Mouse (Mus musculus) liver (tissue): ENCODE data around the gene Frmd6.

Experiments used
- DNase-seq: peaks from one replicate; pipeline ENCODE4 v3.0.0-alpha.2; 2020; ENCODE audit warnings: mixed read lengths

Frmd6 gene

GRCm38 (mm10) chr12:70855678-70856077 lies 30.4 kb downstream of the Frmd6 start:
- no peak for DNase-seq

GRCm38 (mm10) chr12:70856776-70857175 lies 31.5 kb downstream of the Frmd6 start:
- no peak for DNase-seq

- DNase-seq = no peak
Measured at GRCm38 (mm10) chr12:70863281-70863680, 38.0 kb downstream of the Frmd6 start.

- no peak for DNase-seq
Measured at GRCm38 (mm10) chr12:70867780-70868179, 42.5 kb downstream of the Frmd6 start.

GRCm38 (mm10) chr12:70868190-70868987 lies 43.1 kb downstream of the Frmd6 start:
- DNase-seq = no peak

GRCm38 (mm10) chr12:70868988-70869291 lies 43.6 kb downstream of the Frmd6 start:
- no peak for DNase-seq

- DNase-seq = no peak
Measured at GRCm38 (mm10) chr12:70873544-70873943, 48.2 kb downstream of the Frmd6 start.

GRCm38 (mm10) chr12:70876270-70876998 lies 51.1 kb downstream of the Frmd6 start:
- DNase-seq = no peak

GRCm38 (mm10) chr12:70877926-70878710 lies 52.8 kb downstream of the Frmd6 start:
- DNase-seq = no peak

GRCm38 (mm10) chr12:70880396-70880975 lies 55.2 kb downstream of the Frmd6 start:
- DNase-seq = no peak

GRCm38 (mm10) chr12:70881340-70881739 lies 56.0 kb downstream of the Frmd6 start:
- DNase-seq = no peak

GRCm38 (mm10) chr12:70881854-70882253 lies 56.5 kb downstream of the Frmd6 start:
- no peak for DNase-seq

GRCm38 (mm10) chr12:70883141-70883540 lies 57.8 kb downstream of the Frmd6 start:
- DNase-seq = no peak

GRCm38 (mm10) chr12:70884113-70884512 lies 58.8 kb downstream of the Frmd6 start:
- DNase-seq = no peak

- DNase-seq = no peak
Measured at GRCm38 (mm10) chr12:70884973-70885372, 59.7 kb downstream of the Frmd6 start.

GRCm38 (mm10) chr12:70885576-70885975 lies 60.3 kb downstream of the Frmd6 start:
- DNase-seq = no peak

GRCm38 (mm10) chr12:70890405-70890804 lies 65.1 kb downstream of the Frmd6 start:
- DNase-seq = no peak

GRCm38 (mm10) chr12:70890874-70891470 lies 65.7 kb downstream of the Frmd6 start:
- no peak for DNase-seq

GRCm38 (mm10) chr12:70895275-70895674 lies 70.0 kb downstream of the Frmd6 start:
- no peak for DNase-seq

- no peak for DNase-seq
Measured at GRCm38 (mm10) chr12:70896068-70896467, 70.8 kb downstream of the Frmd6 start.

GRCm38 (mm10) chr12:70897434-70897833 lies 72.1 kb downstream of the Frmd6 start:
- DNase-seq = peak; percentile 17

- no peak for DNase-seq
Measured at GRCm38 (mm10) chr12:70898450-70898849, 73.1 kb downstream of the Frmd6 start.

GRCm38 (mm10) chr12:70904471-70904870 lies 79.2 kb downstream of the Frmd6 start:
- DNase-seq = no peak
